Mouse (Mus musculus) testis, adult 2 months (tissue): Measurements from ENCODE around the gene Coq10b.

Source experiments
- CTCF ChIP-seq: fragments of 200-500 bp; IDR thresholded peaks from 2 replicates; pipeline ENCODE4 v1.5.1; 2012; ENCODE audit warnings: low read depth, mild to moderate bottlenecking, inconsistent platforms, low read length, moderate library complexity; ENCODE audit not compliant: control insufficient read depth, insufficient read depth, insufficient replicate concordance
- POLR2A ChIP-seq: fragments of 200-500 bp; IDR thresholded peaks from 2 replicates; pipeline ENCODE4 v1.6.1; 2012; ENCODE audit warnings: low read depth, mild to moderate bottlenecking, inconsistent platforms, low read length, moderate library complexity; ENCODE audit not compliant: control insufficient read depth

DNA sequence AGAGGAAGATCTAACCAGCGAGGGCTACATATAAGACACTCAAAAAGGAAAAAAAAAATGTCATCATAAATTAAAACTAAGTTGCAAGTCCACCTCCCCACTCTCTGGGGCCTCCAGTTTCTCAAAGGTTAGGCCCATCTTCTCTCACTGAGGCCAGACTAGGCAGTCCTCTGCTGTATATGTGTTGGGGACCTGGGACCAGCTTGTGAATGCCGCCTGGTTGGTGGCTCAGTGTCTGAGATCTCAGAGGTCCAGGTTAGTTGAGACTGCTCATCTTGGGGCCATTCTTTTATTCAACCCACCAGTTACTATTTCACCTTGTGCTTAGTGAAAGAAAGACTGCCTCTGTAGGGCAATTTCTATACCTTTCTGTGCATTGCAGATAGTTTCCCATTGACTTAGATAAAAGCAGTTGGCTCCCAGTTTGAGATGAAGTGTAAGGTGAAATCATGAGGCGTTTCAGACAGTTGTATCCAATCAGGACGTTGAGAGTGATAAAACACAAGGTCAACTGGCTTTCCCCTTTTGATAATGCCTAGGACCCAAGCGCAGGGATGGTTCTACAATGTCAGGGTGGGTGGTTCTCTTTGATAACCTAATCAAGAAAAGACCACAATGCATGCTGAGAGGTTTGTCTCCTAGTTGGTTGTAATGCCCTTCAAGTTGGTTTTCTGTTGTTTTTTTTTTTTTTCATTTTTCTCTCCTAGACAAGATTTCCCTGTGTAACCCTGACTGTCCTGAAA lies 23.3 kb downstream of the Coq10b start:
- TF ChIP-seq POLR2A, result no peak
- TF ChIP-seq CTCF, result no peak
